Mouse (Mus musculus) thymus, adult 2 months (tissue): ENCODE results near the gene Gm21976. TPM values are rescaled to one million over a fixed set of nuclear protein-coding genes. Genes with fewer than 3 reads are reported as not detected.

Experiments used
- DNase-seq: peaks from one replicate; pipeline ENCODE4 v3.0.0; 2021
- H3K27ac ChIP-seq: fragments of 200-500 bp; 2 replicates; pipeline ENCODE4 v1.5.1; 2012; ENCODE audit warnings: low read length, control low read depth; ENCODE audit not compliant: control insufficient read depth, insufficient read depth
- H3K27me3 ChIP-seq: fragments of 200-500 bp; 2 replicates; pipeline ENCODE4 v1.6.1; 2012; ENCODE audit warnings: mild to moderate bottlenecking, low read length, moderate library complexity, mixed read lengths; ENCODE audit not compliant: control insufficient read depth, insufficient read depth
- H3K36me3 ChIP-seq: fragments of 200-500 bp; 2 replicates; pipeline ENCODE4 v1.6.1; 2012; ENCODE audit warnings: mild to moderate bottlenecking, low read length, moderate library complexity; ENCODE audit not compliant: control insufficient read depth, insufficient read depth
- H3K4me1 ChIP-seq: fragments of 200-500 bp; replicated peaks from 2 replicates; pipeline ENCODE4 v1.6.1; 2012; ENCODE audit warnings: low read length; ENCODE audit not compliant: control insufficient read depth, insufficient read depth
- H3K4me3 ChIP-seq: fragments of 200-500 bp; 2 replicates; pipeline ENCODE4 v1.5.1; 2012; ENCODE audit warnings: mild to moderate bottlenecking, low read length, control low read depth, moderate library complexity; ENCODE audit not compliant: control insufficient read depth, insufficient read depth
- CTCF ChIP-seq: fragments of 200-500 bp; IDR thresholded peaks from 2 replicates; pipeline ENCODE4 v1.5.1; 2012; ENCODE audit warnings: mild to moderate bottlenecking, control low read depth, low read length, moderate library complexity, borderline replicate concordance; ENCODE audit not compliant: control insufficient read depth, poor library complexity, insufficient read depth; ENCODE audit errors: extremely low read depth
- POLR2A ChIP-seq: fragments of 200-500 bp; IDR thresholded peaks from 2 replicates; pipeline ENCODE4 v1.6.1; 2012; ENCODE audit warnings: mild to moderate bottlenecking, low read length, control low read depth, moderate library complexity; ENCODE audit not compliant: control insufficient read depth, poor library complexity, insufficient read depth; ENCODE audit errors: extremely low read depth
- WGBS: fragments of 180-500 bp; shearing (Covaris S2); methylation state at CpG from one replicate; pipeline ENCODE4 v1.1.7; 2018; 5-methylcytosine and 5-hydroxymethylcytosine counted together
- polyA plus RNA-seq: library from polyadenylated mRNA; depleted of rRNA; stranded (reverse); fragments of >200 nt; gene quantifications from 2 replicates; pipeline ENCODE4 v1.2.3, GENCODE M21; 2012

The Gm21976 gene
- polyA plus RNA-seq, 1 experiment = 0.34 TPM

GRCm38 (mm10) chr13:98308004-98308403 lies 28.3 kb downstream of the Gm21976 start:
- WGBS = 94% methylated on average over 5 of the region's 5 CpGs
- H3K4me3 ChIP-seq = no peak overlapping the region
- TF ChIP-seq CTCF (no peak), POLR2A (no peak)
- no peaks in the 10 kb centered on the region for H3K27me3 ChIP-seq
- DNase-seq = no peak
- no peak overlapping the region for H3K27ac ChIP-seq
- H3K4me1 ChIP-seq = no peaks in the 10 kb centered on the region
- H3K36me3 ChIP-seq = peaks cover 45% of the 10 kb centered on the region

DNA sequence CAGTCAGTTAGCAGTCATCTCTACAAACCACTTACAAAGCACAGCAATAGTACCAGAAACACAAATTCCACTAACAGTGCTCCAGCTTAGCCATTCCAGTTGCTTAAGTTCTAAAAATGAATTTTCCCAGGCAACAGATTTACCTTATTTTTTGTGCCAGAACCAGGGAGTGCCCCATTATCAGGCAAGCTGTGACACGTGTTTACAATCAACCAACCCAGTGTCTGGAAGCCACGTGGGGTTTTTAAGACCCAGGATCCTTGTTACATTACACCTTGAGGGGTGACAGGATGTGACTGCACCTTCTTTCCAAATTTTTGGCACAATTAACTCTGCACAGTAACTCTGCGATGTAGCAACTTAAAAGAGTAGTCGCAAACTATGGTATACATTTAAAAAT lies 29.0 kb downstream of the Gm21976 start:
- peaks cover 52% of the 10 kb centered on the region for H3K36me3 ChIP-seq
- H3K4me3 ChIP-seq = no peak overlapping the region
- no peaks in the 10 kb centered on the region for H3K27me3 ChIP-seq
- 95% methylated on average over 4 of the region's 4 CpGs for WGBS
- H3K27ac ChIP-seq = no peak overlapping the region
- no peak for TF ChIP-seq POLR2A
- TF ChIP-seq CTCF = no peak
- no peaks in the 10 kb centered on the region for H3K4me1 ChIP-seq
- DNase-seq = no peak

GRCm38 (mm10) chr13:98311597-98311996 lies 31.9 kb downstream of the Gm21976 start:
- no peak overlapping the region for H3K27ac ChIP-seq
- WGBS = 97% methylated on average over 5 of the region's 5 CpGs
- H3K36me3 ChIP-seq = peaks cover 55% of the 10 kb centered on the region
- no peak overlapping the region for H3K4me3 ChIP-seq
- H3K27me3 ChIP-seq = no peaks in the 10 kb centered on the region
- H3K4me1 ChIP-seq = no peaks in the 10 kb centered on the region; the same call in 1 of the 2 replicates
- no peak for DNase-seq
- TF ChIP-seq CTCF = no peak
- no peak for TF ChIP-seq POLR2A

DNA sequence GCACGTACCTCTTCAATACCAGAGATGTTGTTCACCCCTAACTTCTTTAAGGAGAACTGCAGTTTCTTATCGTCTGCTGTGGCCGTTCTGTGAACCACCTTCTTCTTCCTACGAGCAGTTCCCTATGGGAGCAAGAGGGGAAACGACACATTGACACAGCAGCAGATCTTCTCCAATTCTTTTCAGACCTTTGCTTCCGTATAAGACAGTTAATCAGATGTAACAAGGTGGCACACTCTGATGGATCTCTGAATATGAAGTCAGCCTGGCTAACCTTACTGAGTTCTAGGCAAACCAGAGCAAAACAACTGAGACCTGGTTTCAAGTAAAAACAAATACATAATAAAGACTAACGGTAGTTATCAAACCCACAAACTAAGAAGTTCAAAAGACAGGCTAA lies 33.9 kb downstream of the Gm21976 start:
- 92% methylated on average over 7 of the region's 7 CpGs for WGBS
- TF ChIP-seq POLR2A (no peak), CTCF (no peak)

DNA sequence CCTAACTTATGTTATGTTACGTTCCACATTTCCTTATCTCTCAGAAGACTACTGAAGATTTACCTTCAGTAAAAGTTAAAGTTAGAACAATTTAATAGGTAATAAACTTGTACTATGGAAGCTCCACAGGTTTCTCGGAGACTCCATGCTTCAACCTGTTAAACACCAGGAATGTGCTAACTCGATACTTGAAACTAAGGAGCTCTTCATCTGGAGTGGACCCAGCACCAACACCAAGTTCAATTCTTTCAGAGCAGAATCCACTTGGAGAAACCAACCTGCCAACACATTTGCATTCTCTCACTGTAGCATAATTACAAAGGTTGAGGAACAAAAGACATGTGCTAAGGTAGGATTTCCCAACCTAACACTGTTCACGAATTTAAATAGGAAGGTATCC lies 35.4 kb downstream of the Gm21976 start:
- Histone ChIP-seq H3K27me3 (no peaks in the 10 kb centered on the region), H3K27ac (no peak overlapping the region), H3K4me1 (no peaks in the 10 kb centered on the region; the same call in 1 of the 2 replicates), H3K4me3 (no peak overlapping the region), H3K36me3 (peaks cover 38% of the 10 kb centered on the region)
- WGBS = 85% methylated on average over 4 of the region's 4 CpGs
- TF ChIP-seq CTCF = no peak
- no peak for TF ChIP-seq POLR2A
- no peak for DNase-seq

More for the DNA sequence above, 33.9 kb downstream of the Gm21976 start:
- Histone ChIP-seq H3K27me3 (no peaks in the 10 kb centered on the region), H3K27ac (no peak overlapping the region), H3K36me3 (peaks cover 51% of the 10 kb centered on the region), H3K4me3 (no peak overlapping the region), H3K4me1 (no peaks in the 10 kb centered on the region; the same call in 1 of the 2 replicates)
- no peak for DNase-seq

DNA sequence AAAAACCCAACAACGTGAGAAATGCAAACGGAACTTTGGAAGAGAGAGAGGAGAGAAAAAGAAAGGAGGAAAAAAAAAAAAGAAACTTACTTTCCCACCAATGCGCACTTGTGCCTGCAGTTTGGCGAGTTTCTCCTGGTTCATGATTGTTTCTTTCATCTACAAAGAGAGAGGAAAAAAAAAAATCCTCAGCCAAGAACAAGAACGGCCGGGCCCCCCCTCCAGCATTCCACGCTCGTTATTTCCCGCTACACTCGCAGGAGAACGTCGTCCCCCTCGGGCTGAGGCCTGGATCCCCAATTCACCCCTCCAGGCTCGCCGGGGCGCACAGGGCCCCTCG lies 36.4 kb downstream of the Gm21976 start:
- Histone ChIP-seq H3K36me3 (peaks cover 28% of the 10 kb centered on the region), H3K27me3 (no peaks in the 10 kb centered on the region), H3K4me1 (no peaks in the 10 kb centered on the region; the same call in 1 of the 2 replicates), H3K27ac (no peak overlapping the region), H3K4me3 (peak overlapping the region; percentile 76)
- under 1% methylated on average over 16 of the region's 17 CpGs for WGBS
- DNase-seq = no peak
- TF ChIP-seq CTCF (no peak), POLR2A (no peak)
